Mouse (Mus musculus) kidney, postnatal 0 days (tissue): Measurements from ENCODE around the gene Tnpo3. TPM values are rescaled to one million over a fixed set of nuclear protein-coding genes. Genes with fewer than 3 reads are reported as not detected.
A peak's percentile ranks its signal among the peaks of the same experiment; 100 is the strongest.

ENCODE experiments used
- ATAC-seq: fragments of 200-750 bp; cut with Nextera tagmentation; replicated peaks from 2 replicates; pipeline ENCODE4 v1.8.0; 2017; ENCODE audit warnings: low read depth, moderate number of reproducible peaks, moderate TSS enrichment, moderate library complexity; ENCODE audit not compliant: low FRiP score
- DNase-seq: peaks from one replicate; pipeline ENCODE4 v3.0.0-alpha.2; 2016; ENCODE audit warnings: low spot score
- H3K27ac ChIP-seq: fragments of 300-500 bp; sonication (generic); 2 replicates; pipeline ENCODE4 v1.5.1; 2014; ENCODE audit warnings: mild to moderate bottlenecking
- H3K27me3 ChIP-seq: fragments of 300-500 bp; sonication (generic); 2 replicates; pipeline ENCODE4 v1.6.1; 2014; ENCODE audit warnings: low read length, mixed read lengths; ENCODE audit not compliant: insufficient read depth
- H3K36me3 ChIP-seq: fragments of 300-500 bp; sonication (generic); 2 replicates; pipeline ENCODE4 v1.6.1; 2014; ENCODE audit warnings: low read length, mixed read lengths; ENCODE audit not compliant: insufficient read depth
- H3K4me1 ChIP-seq: fragments of 300-500 bp; sonication (generic); replicated peaks from 2 replicates; pipeline ENCODE4 v1.6.1; 2014; ENCODE audit warnings: antibody characterized with exemption, low read length, mixed read lengths; ENCODE audit not compliant: insufficient read depth
- H3K4me2 ChIP-seq: fragments of 300-500 bp; sonication (generic); 2 replicates; pipeline ENCODE4 v1.6.1; 2014; ENCODE audit warnings: mild to moderate bottlenecking, low read length, moderate library complexity, mixed read lengths
- H3K4me3 ChIP-seq: fragments of 300-500 bp; sonication (generic); replicated peaks from 2 replicates; pipeline ENCODE4 v1.5.1; 2014; ENCODE audit warnings: low read depth, low read length
- H3K9ac ChIP-seq: fragments of 300-500 bp; sonication (generic); 2 replicates; pipeline ENCODE4 v1.6.1; 2014; ENCODE audit warnings: low read depth, low read length
- H3K9me3 ChIP-seq: fragments of 300-500 bp; sonication (generic); replicated peaks from 2 replicates; pipeline ENCODE4 v1.6.1; 2016; ENCODE audit warnings: low read length, inconsistent platforms, mixed read lengths
- CTCF ChIP-seq: IDR thresholded peaks from 2 replicates; pipeline ENCODE4 v1.5.1; 2016; ENCODE audit warnings: antibody characterized with exemption, low read depth, mild to moderate bottlenecking, moderate library complexity
- WGBS: fragments of 180-500 bp; shearing (Covaris S2); extraction: QIAGEN DNeasy Blood & Tissue Kit; methylation state at CpG from one replicate; pipeline ENCODE4 v1.1.7; 2014; 5-methylcytosine and 5-hydroxymethylcytosine counted together
- polyA plus RNA-seq: library from polyadenylated mRNA; unstranded; fragments of >200 nt; fragmentation: Nextera tagmentation; extraction: Ambion mirVana; gene quantifications from 2 replicates; pipeline ENCODE4 v1.2.1, GENCODE M21; 2015

The Tnpo3 gene
- polyA plus RNA-seq, 1 experiment from 2014 or later = 56.0 TPM

- WGBS = 94% methylated on average over 7 of the region's 7 CpGs
- H3K9ac ChIP-seq = no peak overlapping the region
- no peaks in the 10 kb centered on the region for H3K9me3 ChIP-seq
- DNase-seq (no peak), ATAC-seq (no peak)
- no peak overlapping the region for H3K4me3 ChIP-seq
- H3K4me2 ChIP-seq = no peak overlapping the region
- 0 out of 2 replicates have a peak, but pooled peaks cover 5% of the 10 kb centered on the region for H3K4me1 ChIP-seq
- no peaks in the 10 kb centered on the region for H3K36me3 ChIP-seq
- H3K27me3 ChIP-seq = no peaks in the 10 kb centered on the region
- no peak for TF ChIP-seq CTCF
- H3K27ac ChIP-seq = no peak overlapping the region
Observed at GRCm38 (mm10) chr6:29500177-29500576, 109.5 kb downstream of the Tnpo3 start.

- Histone ChIP-seq H3K9me3 (no peaks in the 10 kb centered on the region), H3K9ac (no peak overlapping the region), H3K4me3 (no peak overlapping the region), H3K36me3 (no peaks in the 10 kb centered on the region), H3K4me2 (no peak overlapping the region), H3K27me3 (no peaks in the 10 kb centered on the region), H3K4me1 (0 out of 2 replicates have a peak, but pooled peaks cover 5% of the 10 kb centered on the region), H3K27ac (no peak overlapping the region)
- peak; percentile 62 for ATAC-seq
- 51% methylated on average over 2 of the region's 2 CpGs for WGBS
- no peak for DNase-seq
- TF ChIP-seq CTCF = no peak
Observed at GRCm38 (mm10) chr6:29497791-29498190, 111.9 kb downstream of the Tnpo3 start.

- Histone ChIP-seq H3K36me3 (0 out of 2 replicates have a peak, but pooled peaks cover 3% of the 10 kb centered on the region), H3K9me3 (no peaks in the 10 kb centered on the region), H3K9ac (no peak overlapping the region), H3K4me1 (0 out of 2 replicates have a peak, but pooled peaks cover 5% of the 10 kb centered on the region), H3K4me3 (no peak overlapping the region), H3K27me3 (no peaks in the 10 kb centered on the region), H3K4me2 (peak overlapping the region; percentile 35), H3K27ac (no peak overlapping the region)
- 27% methylated on average over 23 of the region's 25 CpGs for WGBS
- 0 out of 2 replicates have a peak, but pooled peaks have one; percentile 11 for ATAC-seq
- TF ChIP-seq CTCF = no peak
- no peak for DNase-seq
Observed at GRCm38 (mm10) chr6:29496270-29496669, 113.4 kb downstream of the Tnpo3 start.

- WGBS = 63% methylated on average over 4 of the region's 4 CpGs
- Histone ChIP-seq H3K27me3 (no peaks in the 10 kb centered on the region), H3K9ac (no peak overlapping the region), H3K4me3 (no peak overlapping the region), H3K4me2 (no peak overlapping the region), H3K4me1 (0 out of 2 replicates have a peak, but pooled peaks cover 5% of the 10 kb centered on the region), H3K27ac (no peak overlapping the region), H3K36me3 (0 out of 2 replicates have a peak, but pooled peaks cover 3% of the 10 kb centered on the region), H3K9me3 (no peaks in the 10 kb centered on the region)
- no peak for ATAC-seq
- TF ChIP-seq CTCF = no peak
- DNase-seq = no peak
Observed at GRCm38 (mm10) chr6:29494101-29494500, 115.6 kb downstream of the Tnpo3 start.

Other genes starting within 250 kb of the Tnpo3 start
- 0.26 and 0.47 TPM in 2 replicates for gene Opn1sw, start 221.4 kb downstream of the Tnpo3 start, polyA plus RNA-seq
- 12.1 and 13.8 TPM in 2 replicates for gene Ccdc136, start 213.6 kb downstream of the Tnpo3 start, polyA plus RNA-seq
- gene Flnc, start 176.6 kb downstream of the Tnpo3 start, polyA plus RNA-seq = 2.5 and 2.8 TPM in 2 replicates
- gene Atp6v1f, start 142.2 kb downstream of the Tnpo3 start, polyA plus RNA-seq = 461 and 485 TPM in 2 replicates
- not detected in 2 replicates for gene Atp6v1fnb, start 138.4 kb downstream of the Tnpo3 start, polyA plus RNA-seq
- 17.1 and 19.1 TPM in 2 replicates for gene Kcp, start 101.9 kb downstream of the Tnpo3 start, polyA plus RNA-seq
- gene Irf5, start 83.3 kb downstream of the Tnpo3 start, polyA plus RNA-seq = 3.7 and 4.7 TPM in 2 replicates
- 24.9 and 25.2 TPM in 2 replicates for gene Tspan33, start 84.3 kb upstream of the Tnpo3 start, polyA plus RNA-seq
- gene Smo, start 125.6 kb upstream of the Tnpo3 start, polyA plus RNA-seq = 26.4 and 27.5 TPM in 2 replicates
- gene Ahcyl2, start 158.1 kb upstream of the Tnpo3 start, polyA plus RNA-seq = 18.5 and 18.7 TPM in 2 replicates